Mouse (Mus musculus) spleen, adult 12 weeks (tissue): ENCODE measurements around the gene Trappc12.

Experiments used
- DNase-seq: peaks from one replicate; pipeline ENCODE4 v3.0.0; 2022; ENCODE audit warnings: low spot score

Gene Trappc12

GRCm38 (mm10) chr12:28750021-28750633 lies at the start of gene Trappc12:
Trappc12 (minus strand) TSS chr12:28750472.
- DNase-seq: peak; percentile 75

- DNase-seq: no peak
Observed at GRCm38 (mm10) chr12:28799798-28800411, 49.6 kb upstream of the Trappc12 start.

GRCm38 (mm10) chr12:28796881-28797420 lies 46.7 kb upstream of the Trappc12 start:
- DNase-seq: no peak

GRCm38 (mm10) chr12:28795041-28795440 lies 44.8 kb upstream of the Trappc12 start:
- DNase-seq: no peak

- no peak for DNase-seq
Observed at GRCm38 (mm10) chr12:28793715-28794114, 43.4 kb upstream of the Trappc12 start.

GRCm38 (mm10) chr12:28792613-28793012 lies 42.3 kb upstream of the Trappc12 start:
- no peak for DNase-seq

GRCm38 (mm10) chr12:28786310-28786709 lies 36.0 kb upstream of the Trappc12 start:
- DNase-seq: no peak

GRCm38 (mm10) chr12:28785299-28785698 lies 35.0 kb upstream of the Trappc12 start:
- DNase-seq: no peak

GRCm38 (mm10) chr12:28784864-28785263 lies 34.6 kb upstream of the Trappc12 start:
- DNase-seq: no peak

GRCm38 (mm10) chr12:28784355-28784754 lies 34.1 kb upstream of the Trappc12 start:
- no peak for DNase-seq

GRCm38 (mm10) chr12:28782637-28783036 lies 32.4 kb upstream of the Trappc12 start:
- DNase-seq: no peak

GRCm38 (mm10) chr12:28780180-28780579 lies 29.9 kb upstream of the Trappc12 start:
- DNase-seq: no peak

- no peak for DNase-seq
Observed at GRCm38 (mm10) chr12:28775627-28776026, 25.4 kb upstream of the Trappc12 start.

GRCm38 (mm10) chr12:28775120-28775519 lies 24.8 kb upstream of the Trappc12 start:
- DNase-seq: no peak

- no peak for DNase-seq
Observed at GRCm38 (mm10) chr12:28773815-28774214, 23.5 kb upstream of the Trappc12 start.

- no peak for DNase-seq
Observed at GRCm38 (mm10) chr12:28769953-28770352, 19.7 kb upstream of the Trappc12 start.

- no peak for DNase-seq
Observed at GRCm38 (mm10) chr12:28756019-28756418, 5.7 kb upstream of the Trappc12 start.

GRCm38 (mm10) chr12:28751508-28752263 lies 1.4 kb upstream of the Trappc12 start, which contains the start of gene Eipr1:
Eipr1 (plus strand) TSS chr12:28751803.
- DNase-seq: peak; percentile 85

- DNase-seq: no peak
Observed at GRCm38 (mm10) chr12:28750876-28751275, 604 bp upstream of the Trappc12 start.

GRCm38 (mm10) chr12:28743328-28743727 lies 6.9 kb downstream of the Trappc12 start:
- DNase-seq: no peak

- no peak for DNase-seq
Observed at GRCm38 (mm10) chr12:28735293-28735692, 15.0 kb downstream of the Trappc12 start.

GRCm38 (mm10) chr12:28734271-28734670 lies 16.0 kb downstream of the Trappc12 start:
- no peak for DNase-seq
